Mouse (Mus musculus) kidney, adult 2 months (tissue): ENCODE results near the gene Srd5a1. TPM values are rescaled to one million over a fixed set of nuclear protein-coding genes. Genes with fewer than 3 reads are reported as not detected.

Experiments
- DNase-seq: peaks from one replicate; pipeline ENCODE4 v3.0.0; 2021
- H3K27ac ChIP-seq: fragments of 200-500 bp; 2 replicates; pipeline ENCODE4 v1.5.1; 2012; ENCODE audit warnings: low read depth, low read length, control low read depth, inconsistent platforms; ENCODE audit not compliant: insufficient read depth
- H3K27me3 ChIP-seq: fragments of 200-500 bp; replicated peaks from 2 replicates; pipeline ENCODE4 v1.6.1; 2012; ENCODE audit warnings: mild to moderate bottlenecking, moderate library complexity, low read length, inconsistent platforms; ENCODE audit not compliant: control insufficient read depth, insufficient read depth
- H3K36me3 ChIP-seq: fragments of 200-500 bp; 2 replicates; pipeline ENCODE4 v1.6.1; 2012; ENCODE audit warnings: mild to moderate bottlenecking, moderate library complexity, low read length, inconsistent platforms; ENCODE audit not compliant: control insufficient read depth, insufficient read depth
- H3K4me1 ChIP-seq: fragments of 200-500 bp; 2 replicates; pipeline ENCODE4 v1.6.1; 2011; ENCODE audit warnings: low read length; ENCODE audit not compliant: control insufficient read depth, insufficient read depth
- H3K4me3 ChIP-seq: fragments of 200-500 bp; 2 replicates; pipeline ENCODE4 v1.5.1; 2011; ENCODE audit warnings: mild to moderate bottlenecking, low read depth, low read length, control low read depth; ENCODE audit not compliant: insufficient read depth
- CTCF ChIP-seq: fragments of 200-500 bp; conservative IDR thresholded peaks from 2 replicates; pipeline ENCODE4 v1.5.1; 2011; ENCODE audit warnings: low read depth, mild to moderate bottlenecking, control low read depth, low read length, moderate library complexity, mixed read lengths; ENCODE audit not compliant: insufficient read depth, insufficient read length
- POLR2A ChIP-seq: fragments of 200-500 bp; IDR thresholded peaks from one replicate; pipeline ENCODE4 v1.6.1; 2011; ENCODE audit warnings: low read depth, low read length, control low read depth
- WGBS: fragments of 180-500 bp; shearing (Covaris S2); methylation state at CpG from one replicate; pipeline ENCODE4 v1.1.7; 2018; 5-methylcytosine and 5-hydroxymethylcytosine counted together
- polyA plus RNA-seq: library from polyadenylated mRNA; depleted of rRNA; stranded (reverse); fragments of >200 nt; gene quantifications from 2 replicates; pipeline ENCODE4 v1.2.3, GENCODE M21; 2012

The Srd5a1 gene
- polyA plus RNA-seq, 1 experiment: 13.9 TPM

GRCm38 (mm10) chr13:69534334-69534653 is 76.9 kb downstream of the Srd5a1 start, which contains the start of gene Tent4a:
Tent4a (minus strand) TSS chr13:69534617.
- Histone ChIP-seq H3K27me3 (no peaks in the 10 kb centered on the region), H3K4me3 (peak within 1 kb of the TSS; percentile 89), H3K36me3 (no peaks in the 10 kb centered on the region), H3K27ac (peak within 1 kb of the TSS; percentile 94), H3K4me1 (peaks cover 27% of the 10 kb centered on the region; the same call in 1 of the 2 replicates)
- no peak for TF ChIP-seq CTCF
- no peak for TF ChIP-seq POLR2A
- no peak for DNase-seq
- 8% methylated on average over 47 of the region's 57 CpGs for WGBS

GRCm38 (mm10) chr13:69533405-69534333 is 77.6 kb downstream of the Srd5a1 start, which contains the start of gene Nsun2:
Nsun2 (plus strand) TSS chr13:69533746.
- no peak for TF ChIP-seq CTCF
- TF ChIP-seq POLR2A: no peak
- H3K4me1 ChIP-seq: peaks cover 30% of the 10 kb centered on the region; the same call in 1 of the 2 replicates
- no peaks in the 10 kb centered on the region for H3K27me3 ChIP-seq
- H3K4me3 ChIP-seq: peak within 1 kb of the TSS; percentile 87
- peak within 1 kb of the TSS; percentile 79 for H3K27ac ChIP-seq
- no peaks in the 10 kb centered on the region for H3K36me3 ChIP-seq
- WGBS: 7% methylated on average over 155 of the region's 155 CpGs
- DNase-seq: peak; percentile 59

GRCm38 (mm10) chr13:69532893-69533404 is 78.3 kb downstream of the Srd5a1 start:
- peaks cover 36% of the 10 kb centered on the region; the same call in 1 of the 2 replicates for H3K4me1 ChIP-seq
- no peak for DNase-seq
- no peaks in the 10 kb centered on the region for H3K27me3 ChIP-seq
- 5% methylated on average over 9 of the region's 9 CpGs for WGBS
- H3K4me3 ChIP-seq: peak overlapping the region; percentile 87
- no peak overlapping the region for H3K27ac ChIP-seq
- no peak for TF ChIP-seq POLR2A
- TF ChIP-seq CTCF: no peak
- no peaks in the 10 kb centered on the region for H3K36me3 ChIP-seq

GRCm38 (mm10) chr13:69532101-69532892 is 78.9 kb downstream of the Srd5a1 start:
- TF ChIP-seq CTCF (no peak), POLR2A (no peak)
- Histone ChIP-seq H3K36me3 (no peaks in the 10 kb centered on the region), H3K27me3 (no peaks in the 10 kb centered on the region), H3K27ac (peak overlapping the region; percentile 39), H3K4me1 (peaks cover 36% of the 10 kb centered on the region; the same call in 1 of the 2 replicates), H3K4me3 (peak overlapping the region; percentile 87)
- 14% methylated on average over 14 of the region's 14 CpGs for WGBS
- peak; percentile 63 for DNase-seq

GRCm38 (mm10) chr13:69531431-69531830 is 79.8 kb downstream of the Srd5a1 start:
- 32% methylated on average over 6 of the region's 6 CpGs for WGBS
- peak overlapping the region; percentile 49; the same call in 1 of the 2 replicates for H3K27ac ChIP-seq
- no peak for DNase-seq
- H3K36me3 ChIP-seq: no peaks in the 10 kb centered on the region
- peaks cover 38% of the 10 kb centered on the region for H3K4me1 ChIP-seq
- peak overlapping the region; percentile 87 for H3K4me3 ChIP-seq
- TF ChIP-seq POLR2A: no peak
- no peak for TF ChIP-seq CTCF
- no peaks in the 10 kb centered on the region for H3K27me3 ChIP-seq

- peak overlapping the region; percentile 87 for H3K4me3 ChIP-seq
These were observed 80.3 kb downstream of the Srd5a1 start for GRCm38 (mm10) chr13:69530951-69531350.

More at GRCm38 (mm10) chr13:69530951-69531350, 80.3 kb downstream of the Srd5a1 start:
- peak; percentile 38 for DNase-seq
- no peak for TF ChIP-seq POLR2A
- no peak for TF ChIP-seq CTCF
- WGBS: 43% methylated on average over 6 of the region's 6 CpGs
- peak overlapping the region; percentile 49 for H3K27ac ChIP-seq
- H3K36me3 ChIP-seq: no peaks in the 10 kb centered on the region
- H3K27me3 ChIP-seq: no peaks in the 10 kb centered on the region
- peaks cover 41% of the 10 kb centered on the region for H3K4me1 ChIP-seq
